Mouse (Mus musculus) spleen, postnatal 10 days (tissue): ENCODE measurements around the gene Asic4.

Experiments
- DNase-seq, 2 experiments: peaks; one replicate each; pipeline ENCODE4 v3.0.0; 2021 to 2022; ENCODE audit warnings: low spot score in 2 of 2

The Asic4 gene

DNA sequence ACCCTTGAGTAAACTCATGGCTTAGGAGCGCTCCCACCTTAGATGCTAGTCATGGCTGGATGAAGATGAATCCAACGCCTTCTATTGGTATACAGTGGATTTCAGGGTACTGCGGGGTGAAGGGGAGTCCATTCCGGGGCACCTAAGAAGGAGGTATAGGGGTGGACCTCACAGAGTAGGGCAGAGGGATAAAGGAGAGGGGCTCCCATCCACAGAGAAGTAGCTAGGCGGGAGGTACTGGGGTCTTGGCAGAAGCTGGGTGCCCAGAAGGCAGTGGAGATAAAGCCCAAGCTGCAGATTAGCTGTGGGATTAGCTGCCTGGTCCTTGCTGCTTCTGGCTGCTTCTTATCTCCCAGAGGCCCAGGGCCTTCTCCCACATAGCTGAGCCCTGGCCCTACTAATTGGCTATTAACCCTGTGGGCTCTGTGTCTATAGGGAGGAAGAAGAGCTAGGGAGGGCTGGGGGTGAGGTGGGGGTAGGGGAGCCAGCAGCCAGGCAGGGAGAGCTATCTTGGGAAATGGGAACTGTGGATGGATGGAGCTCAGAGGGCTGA, 13.5 kb downstream of the Asic4 start:
- no peak for DNase-seq

DNA sequence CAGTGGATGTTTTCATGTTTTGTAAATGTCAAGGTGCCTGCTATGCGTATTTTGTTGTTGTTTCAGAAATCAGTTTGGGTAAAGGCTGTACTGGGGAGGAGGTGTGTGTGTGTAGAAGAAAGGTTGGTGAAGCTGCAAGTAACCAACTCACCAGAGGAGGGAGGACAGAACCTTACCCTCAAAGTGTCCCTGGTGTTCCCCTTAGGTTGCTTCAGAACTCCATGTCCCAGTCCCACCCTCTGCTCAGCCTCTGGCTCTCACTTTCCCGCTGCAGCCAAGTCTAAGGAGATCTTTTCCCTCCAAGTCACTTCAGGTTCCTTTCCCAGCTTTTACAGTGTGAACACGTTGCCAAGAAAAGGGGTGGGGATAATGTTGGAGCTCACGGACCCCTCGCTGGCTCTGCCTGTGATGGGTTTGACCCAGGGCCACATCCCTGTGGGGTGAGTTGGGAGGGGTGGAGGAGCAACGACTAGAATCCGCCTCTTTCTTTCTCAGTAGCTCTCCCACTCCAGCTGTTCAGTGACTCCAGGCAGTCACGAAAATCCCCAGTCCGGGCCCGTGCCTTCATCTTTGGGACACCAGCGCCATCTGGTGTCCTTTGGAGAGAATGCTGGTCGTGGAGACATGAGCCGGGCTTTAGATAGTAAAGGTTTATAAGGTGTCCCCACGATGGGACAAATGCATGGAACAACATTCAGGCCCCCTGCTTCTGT, 17.1 kb downstream of the Asic4 start:
- DNase-seq = peak in 1 of 2 experiments; percentile 67

GRCm38 (mm10) chr1:75469287-75469825, 19.1 kb downstream of the Asic4 start:
- no peak for DNase-seq

DNA sequence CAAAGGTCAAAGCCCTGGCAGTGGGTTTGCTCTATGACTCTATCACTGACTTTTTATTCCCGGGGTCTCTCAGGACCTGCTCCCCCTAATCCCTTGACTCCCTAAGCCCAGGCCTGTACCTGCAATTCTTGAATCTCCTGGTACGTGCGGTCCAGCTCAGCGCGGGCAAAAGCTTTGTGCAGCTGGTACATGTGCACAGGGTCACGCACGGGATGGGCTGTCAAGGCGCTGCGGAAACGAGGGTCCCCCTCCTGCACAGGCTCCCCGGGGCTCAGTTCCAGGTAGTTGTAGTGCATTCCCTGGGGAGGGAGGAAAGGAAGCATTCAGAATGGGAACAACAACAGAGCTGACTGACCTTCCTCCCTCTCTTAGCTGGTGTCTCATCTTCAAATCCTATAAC, 26.2 kb downstream of the Asic4 start:
- no peak for DNase-seq

GRCm38 (mm10) chr1:75477264-75477965, 27.2 kb downstream of the Asic4 start:
- peak; percentile 75 to 85 for DNase-seq

- no peak for DNase-seq
Measured at GRCm38 (mm10) chr1:75477966-75478290, 27.7 kb downstream of the Asic4 start.

DNA sequence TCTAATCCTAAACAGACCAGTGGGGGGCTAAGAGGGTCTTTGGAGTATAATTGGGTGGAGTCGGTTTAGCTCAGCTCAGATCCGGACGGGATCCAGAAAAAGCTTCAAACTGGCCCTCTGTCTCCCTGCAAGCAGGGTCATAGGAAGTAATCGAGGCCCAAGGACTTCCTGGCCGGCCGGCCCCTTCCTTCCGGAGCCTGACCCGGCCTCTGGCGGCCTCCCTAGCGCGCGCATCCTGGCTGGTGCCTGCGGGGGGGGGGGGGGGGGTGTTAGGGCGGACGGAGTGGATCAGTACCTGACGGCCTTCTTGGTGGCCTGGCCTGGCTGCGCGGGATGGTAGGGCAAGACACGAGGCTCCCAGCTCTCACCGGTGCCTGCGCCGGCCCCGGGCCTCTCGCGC, 28.3 kb downstream of the Asic4 start:
- no peak for DNase-seq

- DNase-seq = peak; percentile 82 to 91
Measured at GRCm38 (mm10) chr1:75478916-75479634, 28.8 kb downstream of the Asic4 start, which contains the start of the genes Chpf and Tmem198. Gene Chpf (minus strand): TSS chr1:75479307. Gene Tmem198 (plus strand): TSS chr1:75479532.

DNA sequence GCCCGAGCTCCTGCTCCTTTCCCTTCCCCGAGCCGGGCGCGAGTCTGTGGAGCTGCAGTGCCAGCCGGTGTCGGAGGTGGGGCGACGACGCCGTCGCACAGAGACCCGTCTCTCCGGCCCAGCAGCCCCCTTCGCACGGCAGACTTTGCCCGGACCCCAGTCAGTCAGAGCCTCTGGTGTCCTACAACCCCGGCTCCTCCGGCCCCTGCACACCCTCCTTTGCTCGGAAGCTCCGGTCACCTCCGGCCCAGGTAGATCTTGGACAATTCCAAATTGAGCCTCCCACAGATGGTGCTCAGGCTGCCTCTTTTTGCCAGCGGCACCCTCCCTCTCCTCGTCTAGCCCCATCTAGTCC, 29.4 kb downstream of the Asic4 start:
- DNase-seq = no peak

- DNase-seq = no peak
Measured at GRCm38 (mm10) chr1:75480036-75480435, 29.8 kb downstream of the Asic4 start.

GRCm38 (mm10) chr1:75480735-75481134, 30.5 kb downstream of the Asic4 start:
- no peak for DNase-seq

GRCm38 (mm10) chr1:75486561-75486960, 36.3 kb downstream of the Asic4 start:
- no peak for DNase-seq

- no peak for DNase-seq
Measured at GRCm38 (mm10) chr1:75487040-75487404, 36.8 kb downstream of the Asic4 start.

DNA sequence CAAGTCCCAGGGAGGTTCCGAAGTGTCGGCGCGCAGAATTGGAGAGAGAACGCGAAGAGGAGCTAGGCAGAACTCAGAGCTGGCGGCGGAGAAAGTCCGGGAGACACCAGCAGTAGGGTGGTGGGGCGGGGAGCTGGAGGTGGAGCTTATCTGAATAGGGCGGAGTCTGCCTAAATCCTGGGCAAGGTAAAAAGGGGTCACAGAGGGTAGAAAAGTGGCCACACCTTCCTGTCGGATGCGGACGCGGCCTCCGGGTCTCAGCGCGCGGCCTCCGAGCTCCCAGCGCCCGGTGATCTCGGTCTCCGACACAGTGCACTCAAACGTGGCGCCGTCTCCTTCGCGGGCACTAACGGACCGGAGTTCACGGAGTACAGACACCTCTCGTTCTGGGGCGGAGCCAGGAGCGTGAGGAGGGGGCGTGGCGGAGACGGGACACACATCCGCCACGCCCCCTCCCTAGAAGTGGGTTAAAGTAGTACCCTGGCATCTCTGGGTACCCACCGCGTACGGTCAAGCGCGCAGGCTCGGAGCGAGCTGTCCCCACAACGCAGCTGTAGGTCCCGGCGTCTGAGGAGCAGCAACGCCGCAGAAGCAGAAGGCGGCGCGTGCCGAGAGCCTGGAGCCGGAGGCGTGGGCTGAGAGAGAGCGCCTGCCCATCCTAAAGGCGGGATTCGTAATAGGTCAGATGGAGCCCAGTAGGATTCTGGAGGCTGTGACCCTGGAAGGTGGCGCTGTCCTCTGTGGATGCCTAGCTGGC, 37.3 kb downstream of the Asic4 start:
- DNase-seq = peak in 1 of 2 experiments; percentile 54

- no peak for DNase-seq
Measured at GRCm38 (mm10) chr1:75490785-75491551, 40.7 kb downstream of the Asic4 start.

DNA sequence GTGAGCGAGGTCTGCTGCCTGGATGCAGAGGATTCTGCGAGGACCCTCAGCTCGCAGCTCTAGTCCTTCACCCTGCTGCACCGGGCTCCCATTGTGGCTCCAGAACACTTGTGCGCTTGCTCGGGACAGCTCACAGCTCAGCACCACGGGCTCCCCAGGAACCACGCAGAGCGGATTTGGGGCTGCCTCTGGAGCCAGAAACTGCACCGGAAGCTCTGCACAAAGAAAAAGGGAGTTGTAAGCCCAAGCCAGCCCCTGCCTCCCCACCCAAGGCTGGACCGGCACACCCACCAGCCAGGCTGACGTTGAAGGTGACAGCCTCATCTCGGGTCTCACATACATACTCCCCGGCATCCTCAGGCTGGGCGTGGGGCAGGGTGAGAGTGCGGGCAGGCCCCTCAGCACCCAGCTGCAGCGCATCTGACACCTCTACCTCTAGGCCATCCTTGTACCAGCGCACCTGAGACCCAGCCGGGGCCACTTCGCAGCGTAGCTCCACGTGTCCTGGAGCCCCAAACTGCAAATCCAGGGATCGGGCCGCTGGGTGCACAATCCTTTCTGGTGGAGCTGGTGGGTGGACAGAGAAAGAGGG, 42.4 kb downstream of the Asic4 start:
- DNase-seq = no peak

DNA sequence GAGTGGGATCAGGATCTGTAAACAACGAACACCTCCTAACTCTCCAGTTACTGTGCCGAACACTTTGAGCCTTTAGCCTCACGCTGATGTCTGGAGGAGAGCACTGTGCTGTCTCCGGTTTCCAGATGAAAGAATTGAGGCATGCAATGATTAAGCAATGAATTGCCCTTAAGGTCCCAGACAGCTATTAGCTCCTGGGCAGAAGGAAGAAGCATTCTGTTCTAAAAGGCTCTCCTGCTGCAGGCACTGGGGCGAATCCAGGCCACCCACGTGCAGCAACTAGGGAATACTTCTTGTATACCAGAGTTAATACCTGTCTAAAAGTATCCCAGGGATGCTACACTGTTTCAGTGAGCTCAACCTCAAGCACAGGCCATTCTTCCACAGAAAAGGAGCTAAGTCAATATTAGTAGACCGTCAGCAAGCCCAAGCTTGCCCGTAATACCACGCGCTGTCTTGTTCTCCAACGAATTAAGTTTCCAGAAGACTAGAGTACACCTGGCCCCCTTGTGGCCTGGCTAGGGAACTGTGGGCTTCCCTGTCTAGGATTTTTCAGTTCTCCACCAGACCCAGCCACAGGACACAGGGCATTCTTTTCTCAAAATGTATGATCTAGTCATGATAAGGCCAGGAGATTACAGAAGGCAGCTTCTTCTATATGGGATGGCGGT, 44.8 kb downstream of the Asic4 start:
- DNase-seq = no peak

- no peak for DNase-seq
Measured at GRCm38 (mm10) chr1:75498897-75499296, 48.7 kb downstream of the Asic4 start.

- no peak for DNase-seq
Measured at GRCm38 (mm10) chr1:75499441-75499840, 49.2 kb downstream of the Asic4 start.

GRCm38 (mm10) chr1:75501905-75502304, 51.7 kb downstream of the Asic4 start:
- DNase-seq = no peak
